Mouse (Mus musculus) Patski (cell line): Measurements from ENCODE around the gene Tmem114. TPM values are rescaled to one million over a fixed set of nuclear protein-coding genes. Genes with fewer than 3 reads are reported as not detected.

Experiments used
- ATAC-seq: fragments of 100-300 bp; one replicate; pipeline ENCODE4 v1.8.0; 2021
- CTCF ChIA-PET: fragments of 350-600 bp; sonication (Branson Sonifier 250); formaldehyde crosslinking; loops from one replicate; lab custom pipeline; 2022; ENCODE audit warnings: inconsistent platforms; lab: Charles Lee
- POLR2A ChIA-PET: fragments of 350-600 bp; sonication (Branson Sonifier 250); formaldehyde crosslinking; loops from one replicate; lab custom pipeline; 2022; ENCODE audit warnings: antibody characterized with exemption, inconsistent platforms; lab: Charles Lee
- DNase-seq: peaks from one replicate; pipeline ENCODE4 v3.0.0-alpha.2; 2011; ENCODE audit warnings: low read depth, low spot score
- H3K27me3 ChIP-seq: fragments of 371-371 bp; one replicate; pipeline ENCODE4 v1.5.1; 2021
- CTCF ChIP-seq: fragments of 100-300 bp; IDR thresholded peaks from one replicate; pipeline ENCODE4 v1.5.1; 2021
- in situ Hi-C: fragments of 300-500 bp; cut with MboI; formaldehyde crosslinking; loops from 3 replicates; pipeline ENCODE4 v1.11.1; 2018; ENCODE audit warnings: low pct_unique_long_range_greater_than_20kb, mixed read lengths
- polyA plus RNA-seq: library from polyadenylated mRNA; unstranded; gene quantifications from one replicate; pipeline ENCODE4 v1.2.3, GENCODE M21; 2021

Gene Tmem114
- polyA plus RNA-seq = not detected

GRCm38 (mm10) chr16:8424971-8425330 lies at the start of gene Tmem114:
TSS of gene Tmem114 (minus strand) at chr16:8425136.
- no peak for ATAC-seq
- ChIA-PET POLR2A (no interaction called here), CTCF (no interaction called here)

GRCm38 (mm10) chr16:8470603-8471481 lies 45.9 kb upstream of the Tmem114 start, which contains the start of gene Mettl22:
TSS of gene Mettl22 (plus strand) at chr16:8470788.
- CTCF ChIA-PET = interaction anchor here (1.6 kb wide), 2 partner anchors 12 to 202 kb away, joined by 3 to 14 read pairs; no protein-coding TSS in a partner anchor
- TF ChIP-seq CTCF = no peak

More at GRCm38 (mm10) chr16:8424971-8425330, at the start of gene Tmem114:
- H3K27me3 ChIP-seq = peaks cover 60% of the 10 kb centered on the region
- in situ Hi-C loops = no loop called here
- DNase-seq = no peak
- no peak for TF ChIP-seq CTCF

GRCm38 (mm10) chr16:8470132-8470531 lies 45.2 kb upstream of the Tmem114 start:
- no peak for TF ChIP-seq CTCF
- ATAC-seq (no peak), DNase-seq (no peak)
- peaks cover 4% of the 10 kb centered on the region for H3K27me3 ChIP-seq
- ChIA-PET CTCF (interaction anchor here (1.6 kb wide), 2 partner anchors 11 to 203 kb away, joined by 3 to 14 read pairs; no protein-coding TSS in a partner anchor), POLR2A (no interaction called here)
- in situ Hi-C loops = no loop called here

More at GRCm38 (mm10) chr16:8470603-8471481, 45.9 kb upstream of the Tmem114 start, which contains the start of gene Mettl22:
- DNase-seq (peak; percentile 30), ATAC-seq (peak; percentile 89)
- POLR2A ChIA-PET = interaction anchor here (1.2 kb wide), 1 partner anchor 12 kb away, joined by 3 read pairs; no protein-coding TSS in a partner anchor
- H3K27me3 ChIP-seq = peaks cover 4% of the 10 kb centered on the region
- in situ Hi-C loops = no loop called here

GRCm38 (mm10) chr16:8459098-8459497 lies 34.2 kb upstream of the Tmem114 start:
- POLR2A ChIA-PET = interaction anchor here (0.8 kb wide), 1 partner anchor 12 kb away, joined by 3 read pairs; the partner anchor contains the start of gene Mettl22
- in situ Hi-C loops = no loop called here

GRCm38 (mm10) chr16:8458391-8458790 lies 33.5 kb upstream of the Tmem114 start:
- TF ChIP-seq CTCF = no peak
- ChIA-PET POLR2A (interaction anchor here (0.8 kb wide), 1 partner anchor 13 kb away, joined by 3 read pairs; the partner anchor contains the start of gene Mettl22), CTCF (interaction anchor here (0.6 to 3.5 kb wide), 7 partner anchors 9 to 895 kb away, joined by 3 to 14 read pairs (median 5); partner anchors contain the start of gene Mettl22)
- in situ Hi-C loops = no loop called here
- H3K27me3 ChIP-seq = peaks cover 27% of the 10 kb centered on the region
- DNase-seq (no peak), ATAC-seq (no peak)

More at GRCm38 (mm10) chr16:8459098-8459497, 34.2 kb upstream of the Tmem114 start:
- CTCF ChIA-PET = interaction anchor here (0.8 to 3.5 kb wide), 6 partner anchors 9 to 167 kb away, joined by 4 to 14 read pairs (median 8); partner anchors contain the start of gene Mettl22
- TF ChIP-seq CTCF = peak; percentile 81
- DNase-seq = peak; percentile 4
- H3K27me3 ChIP-seq = peaks cover 27% of the 10 kb centered on the region
- peak; percentile 85 for ATAC-seq

- ChIA-PET POLR2A (no interaction called here), CTCF (no interaction called here)
- ATAC-seq (no peak), DNase-seq (no peak)
- TF ChIP-seq CTCF = no peak
- in situ Hi-C loops = no loop called here
- peaks cover 42% of the 10 kb centered on the region for H3K27me3 ChIP-seq
Observed at GRCm38 (mm10) chr16:8455221-8455620, 30.3 kb upstream of the Tmem114 start.

GRCm38 (mm10) chr16:8453301-8453700 lies 28.4 kb upstream of the Tmem114 start:
- no peak for TF ChIP-seq CTCF
- in situ Hi-C loops = no loop called here
- H3K27me3 ChIP-seq = peaks cover 46% of the 10 kb centered on the region
- POLR2A ChIA-PET = no interaction called here
- ATAC-seq (no peak), DNase-seq (no peak)
- CTCF ChIA-PET = no interaction called here

- ATAC-seq = no peak
- ChIA-PET CTCF (no interaction called here), POLR2A (no interaction called here)
Observed at GRCm38 (mm10) chr16:8446256-8446655, 21.3 kb upstream of the Tmem114 start.

GRCm38 (mm10) chr16:8444911-8445310 lies 20.0 kb upstream of the Tmem114 start:
- TF ChIP-seq CTCF = no peak
- no peak for DNase-seq

More at GRCm38 (mm10) chr16:8446256-8446655, 21.3 kb upstream of the Tmem114 start:
- in situ Hi-C loops = no loop called here
- DNase-seq = no peak
- no peak for TF ChIP-seq CTCF
- H3K27me3 ChIP-seq = peaks cover 47% of the 10 kb centered on the region

GRCm38 (mm10) chr16:8432616-8433015 lies 7.7 kb upstream of the Tmem114 start:
- ATAC-seq (no peak), DNase-seq (no peak)
- H3K27me3 ChIP-seq = peaks cover 4% of the 10 kb centered on the region
- ChIA-PET POLR2A (no interaction called here), CTCF (no interaction called here)
- in situ Hi-C loops = no loop called here
- TF ChIP-seq CTCF = no peak

More at GRCm38 (mm10) chr16:8444911-8445310, 20.0 kb upstream of the Tmem114 start:
- in situ Hi-C loops = no loop called here
- no peak for ATAC-seq
- ChIA-PET CTCF (interaction anchor here (2.0 kb wide), 1 partner anchor 33 kb away, joined by 6 read pairs; no protein-coding TSS in a partner anchor), POLR2A (no interaction called here)
- peaks cover 34% of the 10 kb centered on the region for H3K27me3 ChIP-seq
